Mouse (Mus musculus) gastrocnemius, adult 18-20 months (tissue): ENCODE measurements around the gene Pi16. TPM values are rescaled to one million over a fixed set of nuclear protein-coding genes. Genes with fewer than 3 reads are reported as not detected.
"Not testable (repeated sequence)": the region's sequence is repeated elsewhere in the genome, so short reads cannot be mapped to it uniquely, and the experiment has no call there.

Source experiments
- DNase-seq: peaks from one replicate; pipeline ENCODE4 v3.0.0; 2021; ENCODE audit warnings: low spot score
- long read RNA-seq, 2 experiments: library from polyadenylated mRNA; stranded (forward); transcript quantifications; one replicate each; pipeline ENCODE4 v2.0.0; 2021
- total RNA-seq, 2 experiments: library from RNA; stranded (reverse); gene quantifications; 2 replicates each; pipeline ENCODE4 v1.2.3; 2021

Pi16 gene
- total RNA-seq: 10 to 100 TPM; 16.2 to 23.7 TPM
- long read RNA-seq, experiment 1, transcript Pi16-202 (7 exons, 3,994 nt): major isoform, 6 of 10 reads
- long read RNA-seq, experiment 1, partial matches to known transcripts: 2 of 10 reads
- long read RNA-seq, experiment 1, other reads (novel, unspliced or antisense): 1 of 10 reads
- long read RNA-seq, experiment 2, partial matches to known transcripts: 1 of 3 reads
- long read RNA-seq, experiment 2, other reads (novel, unspliced or antisense): 1 of 3 reads

GRCm38 (mm10) chr17:29317380-29317779 lies at the start of gene Pi16:
Pi16 (plus strand) TSS chr17:29317680.
- not testable (repeated sequence) for DNase-seq

DNA sequence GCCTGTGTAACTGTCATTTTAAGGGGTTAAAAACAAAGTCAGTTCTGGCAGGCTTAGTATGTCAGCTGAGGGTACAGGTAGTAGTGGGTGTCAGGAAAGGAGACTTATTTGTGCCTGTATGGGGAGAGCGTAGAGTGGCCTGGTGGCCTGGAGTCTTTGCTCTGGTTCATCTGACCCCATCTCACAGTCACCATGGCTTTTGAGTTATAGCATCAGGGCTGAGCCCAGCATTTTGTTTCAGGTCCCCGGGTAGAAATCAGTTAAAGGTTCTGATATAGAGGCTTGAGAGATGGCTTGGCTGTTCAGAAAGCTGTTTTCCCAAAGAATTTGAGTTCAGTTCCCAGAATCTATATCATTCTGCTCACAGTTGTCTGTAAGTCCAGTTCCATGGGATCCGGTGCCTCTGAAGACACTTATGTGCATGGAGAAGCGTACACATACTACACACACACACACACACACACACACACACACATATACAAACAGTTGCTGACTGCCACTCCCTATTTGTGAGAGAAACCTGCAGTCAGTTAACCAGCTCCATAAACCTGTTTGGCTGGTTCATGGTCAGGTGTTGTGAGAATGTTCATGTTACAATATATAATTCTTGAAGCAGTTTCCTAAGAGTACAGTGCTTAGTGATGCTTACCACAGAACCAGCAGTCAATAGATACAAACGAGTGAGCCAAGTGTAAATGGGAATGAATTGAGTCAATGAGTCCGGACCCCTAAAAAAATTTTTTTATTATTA lies 49.4 kb upstream of the Pi16 start:
- no peak for DNase-seq

DNA sequence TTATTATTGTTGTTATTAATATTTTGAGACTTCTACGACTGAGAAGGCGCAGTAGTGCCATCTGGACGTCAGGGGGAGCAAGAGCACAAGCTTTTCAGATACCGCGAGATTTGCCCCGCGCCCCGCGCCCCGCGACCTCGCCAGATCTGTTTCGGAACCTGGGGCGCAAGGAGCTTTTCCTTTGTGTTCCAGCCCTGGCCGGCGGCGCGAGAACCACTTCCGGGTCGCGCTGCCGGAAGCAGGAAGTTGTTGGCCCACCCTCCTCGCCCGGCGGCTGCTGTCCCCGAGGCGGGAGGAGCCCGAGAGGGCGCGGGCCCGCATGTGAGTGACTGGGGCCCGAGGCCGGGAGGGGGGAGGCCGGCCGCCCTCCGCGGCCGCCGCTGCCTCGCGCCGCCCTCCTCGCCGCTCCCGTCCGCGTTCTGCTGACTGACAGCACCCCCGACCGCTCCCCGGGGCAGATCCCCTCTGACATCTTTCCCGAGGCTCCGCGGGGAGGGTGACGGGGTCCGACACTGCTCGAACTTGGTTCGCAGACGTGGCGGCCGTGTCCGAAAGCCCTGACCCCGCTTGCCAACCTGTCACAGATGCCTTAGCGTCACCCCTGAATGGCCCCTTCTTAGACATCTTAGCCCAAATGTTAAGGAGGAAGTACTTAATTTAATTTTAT lies 48.7 kb upstream of the Pi16 start, which contains the start of gene BC004004:
Gene BC004004, plus strand, starts transcription at position 107 of the 667 bp plus-strand sequence.
- peak; percentile 97 for DNase-seq

DNA sequence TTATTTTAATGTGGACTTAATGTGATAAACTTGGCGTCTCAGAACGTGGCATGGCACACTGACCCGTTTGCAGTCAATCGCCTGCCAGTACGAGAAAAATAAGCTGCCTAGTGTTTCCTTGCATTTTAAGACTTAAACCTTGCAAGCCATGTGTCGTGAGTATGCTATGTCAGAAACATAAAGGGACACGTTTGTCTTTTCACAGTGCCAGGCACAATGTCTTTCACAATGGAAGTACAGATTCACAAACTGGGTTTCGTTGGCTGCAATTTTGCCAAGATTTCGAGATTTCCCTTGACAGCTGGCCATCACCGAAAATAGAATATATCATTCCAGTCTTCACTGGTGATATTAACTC lies 48.2 kb upstream of the Pi16 start:
- DNase-seq: no peak

- DNase-seq: no peak
These were observed 47.3 kb upstream of the Pi16 start for GRCm38 (mm10) chr17:29270148-29270698.

DNA sequence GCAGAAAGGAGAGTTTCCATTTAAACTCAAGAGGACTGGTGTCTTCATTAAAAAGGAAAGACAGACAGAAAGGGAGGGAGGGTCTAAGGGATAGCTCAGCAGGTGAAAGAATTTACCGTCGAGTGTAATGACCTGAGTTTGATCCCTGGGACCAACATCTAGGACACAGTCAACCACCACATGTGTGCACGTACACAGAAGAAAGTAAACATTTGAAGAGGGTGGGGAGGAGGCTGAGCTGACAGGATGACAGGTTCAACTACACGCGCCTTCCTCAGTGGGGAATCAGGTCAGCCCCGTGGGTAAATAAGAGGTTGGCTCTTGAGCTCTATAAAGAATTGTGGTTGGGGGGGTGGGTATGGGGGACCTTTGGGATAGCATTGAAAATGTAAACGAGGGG lies 44.3 kb upstream of the Pi16 start:
- DNase-seq: no peak

DNA sequence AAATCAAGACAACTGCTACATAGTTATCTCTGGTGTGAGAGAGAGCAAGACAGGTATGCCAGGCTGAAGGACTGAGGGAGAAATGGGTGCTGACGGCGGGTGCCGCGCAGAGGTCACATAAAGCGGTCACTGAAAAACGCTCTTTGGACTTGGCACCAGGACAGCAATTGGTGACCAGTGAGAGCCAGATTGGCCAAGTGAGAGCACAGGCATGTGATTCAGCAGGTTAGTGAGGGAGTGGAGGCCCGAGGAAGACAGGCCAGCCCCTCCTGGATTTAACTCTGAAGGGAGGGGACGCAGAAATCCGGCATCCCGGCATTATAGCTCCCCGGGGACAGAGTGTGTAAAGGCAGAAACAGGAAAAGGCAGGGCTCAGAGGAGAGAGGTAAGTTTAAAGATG lies 43.6 kb upstream of the Pi16 start:
- DNase-seq: peak; percentile 47

DNA sequence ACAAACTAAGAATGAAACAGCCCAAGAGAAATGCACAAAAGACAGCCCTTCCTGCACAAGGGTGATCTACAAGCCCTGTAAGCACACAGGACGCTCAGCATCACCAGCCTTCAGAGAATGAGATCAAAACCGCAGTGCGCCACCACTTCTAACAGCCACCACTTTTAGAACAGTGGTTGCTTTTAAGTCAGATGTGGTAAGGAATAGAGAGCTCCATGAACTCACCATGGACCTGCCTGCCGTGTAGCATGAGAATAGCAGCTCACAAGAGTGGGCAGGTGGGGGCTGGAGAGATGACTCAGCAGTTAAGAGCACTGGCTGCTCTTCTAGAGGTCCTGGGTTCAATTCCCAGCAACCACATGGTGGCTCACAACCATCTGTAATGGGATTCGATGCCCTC lies 37.1 kb upstream of the Pi16 start:
- DNase-seq: no peak

DNA sequence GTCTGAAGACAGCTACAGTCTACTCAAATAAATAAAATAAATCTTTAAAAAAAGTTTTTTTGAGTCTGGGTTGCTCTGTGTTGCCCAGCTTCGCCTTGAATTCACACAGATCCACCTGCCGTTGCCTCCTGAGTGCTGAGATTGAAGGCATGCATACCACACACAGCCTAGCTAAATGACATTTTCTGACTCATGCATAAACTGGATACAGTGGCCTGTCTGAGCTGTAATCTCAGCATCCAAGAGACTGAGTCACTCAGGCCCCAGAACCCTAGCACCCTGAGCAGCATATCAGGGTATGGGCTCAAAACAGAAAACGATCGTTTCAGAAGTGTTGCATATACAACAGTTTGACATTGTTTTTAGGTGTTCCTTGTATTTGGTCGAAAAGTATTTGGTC lies 35.9 kb upstream of the Pi16 start:
- DNase-seq: no peak

- no peak for DNase-seq
These were observed 35.1 kb upstream of the Pi16 start for GRCm38 (mm10) chr17:29282216-29282952.

GRCm38 (mm10) chr17:29291793-29292192 lies 25.7 kb upstream of the Pi16 start:
- DNase-seq: no peak

DNA sequence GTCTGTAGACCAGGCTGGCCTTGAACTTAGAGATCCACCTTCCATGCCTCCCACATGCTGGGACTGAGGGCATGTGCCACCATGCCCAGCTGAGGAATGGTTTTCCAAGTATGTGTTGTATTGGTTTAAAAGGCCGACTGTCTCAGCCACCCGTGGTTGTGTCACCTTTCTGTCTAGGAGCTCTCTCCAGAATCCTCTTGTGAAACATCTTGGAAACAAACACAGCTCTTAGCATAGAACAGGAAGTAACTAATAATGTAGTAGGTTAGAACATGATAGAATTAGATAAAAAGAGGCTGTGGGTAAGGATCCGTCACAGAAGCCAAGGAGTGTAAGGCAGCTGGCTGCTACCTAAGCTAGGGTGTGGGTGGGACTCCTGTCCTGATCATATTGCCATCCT lies 24.5 kb upstream of the Pi16 start:
- no peak for DNase-seq

GRCm38 (mm10) chr17:29293807-29294605 lies 23.5 kb upstream of the Pi16 start:
- DNase-seq: no peak

DNA sequence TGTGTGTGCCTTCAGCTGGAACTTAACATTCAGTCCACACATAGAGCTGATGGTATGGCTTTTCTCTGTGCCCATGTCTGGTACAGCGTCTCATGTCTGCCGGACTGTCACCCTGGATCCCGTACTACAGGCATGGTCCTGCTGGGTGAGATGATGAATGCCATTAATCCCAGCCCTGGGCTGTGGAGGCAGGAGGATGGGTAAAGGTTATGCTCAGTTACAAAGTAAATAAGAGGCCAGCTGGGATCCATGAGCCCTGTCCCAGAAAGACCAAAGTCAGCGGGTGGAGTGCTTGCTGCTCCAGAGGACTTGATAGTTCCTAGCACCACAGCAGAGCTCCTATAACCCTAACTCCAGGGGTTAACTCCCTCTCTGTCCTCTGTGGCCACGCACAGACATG lies 21.6 kb upstream of the Pi16 start:
- no peak for DNase-seq

DNA sequence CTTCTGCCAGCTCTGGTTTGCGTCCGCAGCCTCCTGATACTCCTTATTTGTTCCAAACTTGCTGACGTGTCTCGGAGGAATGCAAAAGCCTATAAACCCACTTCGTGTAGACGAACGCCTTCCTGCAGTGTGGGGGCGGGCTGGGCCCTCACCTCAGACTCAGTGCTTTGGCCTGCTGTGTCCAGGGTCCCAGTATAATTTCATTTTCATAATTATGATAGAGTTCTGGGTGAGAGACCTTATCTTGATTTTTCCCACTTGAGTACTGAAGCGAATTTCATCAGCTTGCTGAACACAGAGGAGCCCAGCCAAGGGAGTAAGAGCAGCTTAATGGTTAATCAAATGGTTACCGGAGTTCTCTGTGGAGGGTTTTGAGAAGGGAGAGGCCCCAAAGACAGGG lies 20.2 kb upstream of the Pi16 start:
- DNase-seq: no peak

DNA sequence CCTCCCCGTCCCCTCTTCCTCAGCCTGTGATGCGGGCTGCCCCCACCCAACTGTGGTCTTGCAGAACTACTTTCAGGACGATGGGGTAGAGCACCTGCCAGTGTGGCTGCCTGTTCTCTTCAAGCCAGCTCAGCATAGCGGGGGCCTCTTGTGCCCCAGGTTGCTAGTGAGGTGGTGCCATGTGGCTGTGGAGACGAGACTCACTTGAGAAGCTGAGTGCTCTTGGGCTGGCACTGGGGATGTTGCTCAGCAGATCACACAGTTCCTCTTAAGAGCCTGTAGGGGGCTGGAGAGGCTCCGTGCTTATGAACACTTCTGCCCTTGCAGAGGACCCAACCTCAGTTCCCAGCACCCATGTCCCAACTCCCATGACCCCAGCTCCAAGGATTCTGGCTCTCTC lies 19.7 kb upstream of the Pi16 start:
- no peak for DNase-seq

DNA sequence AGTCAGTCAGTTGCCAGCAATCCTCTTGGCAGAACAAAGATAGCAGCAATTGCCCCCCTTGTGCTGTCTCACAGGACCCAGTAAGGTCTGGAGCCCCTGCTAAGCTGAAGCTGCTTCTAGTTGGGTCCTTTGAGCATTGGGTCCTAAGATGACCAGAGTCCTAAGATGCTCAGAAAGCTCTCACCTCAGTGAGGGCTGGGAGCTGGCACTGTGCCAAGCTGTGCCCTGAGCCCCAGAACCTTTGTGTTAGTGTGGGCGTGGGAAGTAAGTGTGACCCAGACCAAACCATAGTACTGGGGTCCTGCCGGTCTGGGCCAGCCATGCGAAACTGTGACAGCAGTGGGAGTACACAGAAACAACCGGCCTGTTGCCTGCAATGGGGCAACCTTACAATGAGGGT lies 18.2 kb upstream of the Pi16 start:
- DNase-seq: no peak

DNA sequence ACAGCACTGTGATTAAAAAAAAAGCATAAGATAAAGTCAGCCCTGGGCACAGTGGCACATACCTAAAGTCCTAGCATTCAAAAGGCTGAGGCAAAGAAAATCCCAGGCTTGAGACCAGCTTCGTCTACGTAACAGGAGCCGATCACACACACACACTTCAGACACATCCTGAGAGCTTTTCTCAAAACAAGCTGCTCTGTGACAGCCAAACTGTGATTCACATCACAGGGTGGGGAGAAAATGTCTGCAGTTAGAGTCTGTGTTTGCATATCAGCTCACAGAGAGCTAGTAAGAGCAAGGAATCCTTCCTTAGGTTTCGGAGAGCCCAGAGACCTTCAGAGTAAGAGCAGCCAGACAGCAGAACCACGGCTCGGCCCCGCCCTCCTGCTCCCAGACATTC lies 16.6 kb upstream of the Pi16 start:
- DNase-seq: no peak

GRCm38 (mm10) chr17:29301421-29301820 lies 16.1 kb upstream of the Pi16 start:
- no peak for DNase-seq

DNA sequence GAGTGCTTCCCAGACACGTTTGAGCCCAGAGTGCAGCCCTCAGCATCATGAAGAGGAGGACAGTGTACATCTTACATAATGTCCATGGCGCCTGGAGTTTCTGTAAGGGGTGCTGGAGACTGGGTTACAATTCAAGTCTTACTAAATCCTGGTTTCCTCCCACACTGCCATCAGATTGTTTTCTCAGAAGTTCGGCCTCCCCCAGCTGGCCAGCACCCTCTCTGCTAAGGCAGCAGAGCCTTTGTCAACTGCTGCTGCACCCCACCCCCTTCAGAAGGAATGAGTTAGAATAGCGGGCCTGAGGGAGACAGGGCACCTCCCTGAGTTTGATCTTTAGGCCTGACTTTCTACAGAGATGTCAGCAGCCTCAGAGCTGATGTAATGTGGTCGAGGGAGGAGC lies 15.3 kb upstream of the Pi16 start:
- peak; percentile 41 for DNase-seq

DNA sequence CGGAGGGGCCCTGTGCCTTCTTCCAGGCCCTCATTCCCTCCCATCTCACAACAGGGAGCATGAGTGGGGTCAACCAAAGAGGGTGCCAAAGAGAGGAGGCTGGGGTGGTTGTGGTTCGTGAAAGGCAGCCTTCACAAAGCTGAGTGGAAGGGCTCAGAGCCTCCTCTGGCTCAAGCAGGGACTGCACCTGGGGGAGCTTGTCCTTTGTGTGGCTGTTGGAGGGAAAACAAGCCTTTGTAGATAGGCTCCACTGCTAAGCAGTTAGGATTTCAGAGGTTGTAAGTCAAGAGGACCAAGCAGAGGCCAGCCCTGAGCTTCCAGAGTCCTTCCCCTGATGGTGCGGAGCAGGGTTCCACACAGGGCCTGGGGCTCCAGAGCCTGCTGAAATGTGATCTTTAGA lies 14.4 kb upstream of the Pi16 start:
- no peak for DNase-seq
